ENCODE assay signal across 8 mouse cellular contexts in the genomic region with DNA sequence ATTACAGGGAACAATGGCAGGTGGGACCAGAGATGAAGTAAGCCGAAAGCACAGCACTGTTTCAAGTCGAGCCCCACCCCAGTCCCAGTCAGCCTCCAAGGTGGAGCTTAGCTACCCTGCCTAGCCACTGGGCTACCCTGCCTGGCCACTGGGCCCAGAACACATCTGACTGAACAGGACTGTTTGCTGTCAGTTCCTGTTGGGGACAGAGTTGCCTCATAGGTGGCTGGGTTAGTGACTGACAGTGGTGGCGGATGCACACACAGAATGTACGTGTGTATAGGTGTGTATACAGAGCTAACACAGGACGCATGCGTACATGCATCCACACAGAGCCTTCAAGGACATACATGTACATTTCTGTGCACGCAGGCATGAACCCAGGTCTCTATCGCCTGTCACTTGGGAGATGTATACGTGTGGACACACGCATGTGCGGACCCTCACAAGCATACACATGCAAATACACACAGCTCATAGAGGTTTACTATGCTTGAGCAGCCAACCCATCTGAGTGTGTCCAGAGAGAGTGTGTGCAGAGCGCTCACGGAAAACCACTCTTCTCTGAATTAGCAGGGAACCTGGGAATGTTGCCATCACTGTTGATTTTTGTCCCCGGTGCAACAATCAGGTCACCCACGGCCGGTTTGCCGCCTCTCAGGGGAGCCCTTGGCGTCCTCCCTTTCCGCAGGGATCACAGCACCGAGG. TPM values are rescaled to one million over a fixed set of nuclear protein-coding genes. Genes with fewer than 3 reads are reported as not detected.
DNase-seq lines count a peak whose midpoint lies in the region; ATAC-seq lines count a peak whose summit lies in the region.

No protein-coding gene starts in this region.

- no peaks in the 10 kb centered on the region for H3K9me3 ChIP-seq in heart, embryonic 15.5 days (replicated peaks)
- no peaks in the 10 kb centered on the region for H3K9me3 ChIP-seq in embryonic facial prominence, embryonic 11.5 days (replicated peaks; ENCODE audit: control insufficient read depth, low read length)
- H3K9me3 ChIP-seq in hindbrain, embryonic 16.5 days (ENCODE audit: control insufficient read depth, low read length), result no peaks in the 10 kb centered on the region
- no peaks in the 10 kb centered on the region for H3K9me3 ChIP-seq in midbrain, embryonic 13.5 days

- peak overlapping the region; percentile 71 for H3K9ac ChIP-seq in heart, embryonic 15.5 days
- H3K9ac ChIP-seq in embryonic facial prominence, embryonic 11.5 days (replicated peaks; ENCODE audit: low read length), result peak overlapping the region; percentile 59; the same call in 1 of the 2 replicates
- H3K9ac ChIP-seq in hindbrain, embryonic 16.5 days (ENCODE audit: low read depth, low read length), result peak overlapping the region; percentile 85
- H3K9ac ChIP-seq in midbrain, embryonic 13.5 days (replicated peaks), result peak overlapping the region; percentile 79

- H3K27me3 ChIP-seq in heart, embryonic 15.5 days, result peaks cover 13% of the 10 kb centered on the region
- H3K27me3 ChIP-seq in embryonic facial prominence, embryonic 11.5 days (ENCODE audit: control insufficient read depth, insufficient read depth, low read length), result peaks cover 12% of the 10 kb centered on the region; the same call in 1 of the 2 replicates
- no peaks in the 10 kb centered on the region for H3K27me3 ChIP-seq in hindbrain, embryonic 16.5 days (replicated peaks; ENCODE audit: control insufficient read depth, insufficient read depth, low read length)
- peaks cover 39% of the 10 kb centered on the region for H3K27me3 ChIP-seq in midbrain, embryonic 13.5 days

- 37% methylated on average over 20 of the region's 20 CpGs for WGBS in heart, embryonic 15.5 days
- WGBS in embryonic facial prominence, embryonic 11.5 days, result 40% methylated on average over 20 of the region's 20 CpGs
- WGBS in hindbrain, embryonic 16.5 days, result 29% methylated on average over 20 of the region's 20 CpGs
- 33% methylated on average over 20 of the region's 20 CpGs for WGBS in midbrain, embryonic 13.5 days

- peak overlapping the region; percentile 66 for H3K4me3 ChIP-seq in heart, embryonic 15.5 days
- H3K4me3 ChIP-seq in embryonic facial prominence, embryonic 11.5 days (ENCODE audit: low read depth, low read length), result peak overlapping the region; percentile 62
- H3K4me3 ChIP-seq in hindbrain, embryonic 16.5 days (ENCODE audit: low read length), result peak overlapping the region; percentile 62
- peak overlapping the region; percentile 59 for H3K4me3 ChIP-seq in midbrain, embryonic 13.5 days (replicated peaks)

- H3K27ac ChIP-seq in heart, embryonic 15.5 days, result no peak overlapping the region
- H3K27ac ChIP-seq in embryonic facial prominence, embryonic 11.5 days (replicated peaks; ENCODE audit: low read depth, low read length), result no peak overlapping the region
- H3K27ac ChIP-seq in hindbrain, embryonic 16.5 days (ENCODE audit: low read depth, low read length), result peak overlapping the region; percentile 92
- peak overlapping the region; percentile 92 for H3K27ac ChIP-seq in midbrain, embryonic 13.5 days

- H3K36me3 ChIP-seq in heart, embryonic 15.5 days, result no peaks in the 10 kb centered on the region
- H3K36me3 ChIP-seq in embryonic facial prominence, embryonic 11.5 days (replicated peaks; ENCODE audit: control insufficient read depth, insufficient read depth, low read depth, low read length), result no peaks in the 10 kb centered on the region
- H3K36me3 ChIP-seq in hindbrain, embryonic 16.5 days (ENCODE audit: control insufficient read depth, insufficient read depth, low read length), result no peaks in the 10 kb centered on the region
- no peaks in the 10 kb centered on the region for H3K36me3 ChIP-seq in midbrain, embryonic 13.5 days

- peak overlapping the region; percentile 100 for H3K4me2 ChIP-seq in heart, embryonic 15.5 days
- H3K4me2 ChIP-seq in embryonic facial prominence, embryonic 11.5 days (ENCODE audit: low read depth, low read length), result peak overlapping the region; percentile 99
- H3K4me2 ChIP-seq in hindbrain, embryonic 16.5 days (ENCODE audit: low read length), result peak overlapping the region; percentile 77
- peak overlapping the region; percentile 87 for H3K4me2 ChIP-seq in midbrain, embryonic 13.5 days (replicated peaks)

- intact Hi-C loops in heart, postnatal 36 days (cut with DNase I), result no loop called here
- intact Hi-C loops in gastrocnemius, postnatal 14 days (cut with DNase I; ENCODE audit: low total_unique reads), result loop anchor here (5.0 kb wide), 1 partner anchor 36 kb away; no protein-coding TSS in a partner anchor

- no peak for DNase-seq in heart, postnatal 36 days
- no peak for DNase-seq in embryonic facial prominence, embryonic 11.5 days (ENCODE audit: low spot score)
- no peak for DNase-seq in right cerebral cortex, postnatal 36 days (ENCODE audit: low spot score in 2 of 2)
- DNase-seq in gastrocnemius, postnatal 14 days, result no peak
- DNase-seq in ovary, adult 18-20 months (ENCODE audit: low spot score), result no peak

- ATAC-seq in heart, embryonic 15.5 days (replicated peaks; ENCODE audit: insufficient number of reproducible peaks, insufficient read depth, low FRiP score, low read depth), result no peak
- ATAC-seq in embryonic facial prominence, embryonic 11.5 days (replicated peaks; ENCODE audit: insufficient number of reproducible peaks, low FRiP score, low TSS enrichment, low read depth), result peak; percentile 32; the same call in 1 of the 2 replicates
- ATAC-seq in hindbrain, embryonic 16.5 days, result peak; percentile 37; the same call in 1 of the 2 replicates
- ATAC-seq in midbrain, embryonic 13.5 days, result peak; percentile 59

- H3K4me1 ChIP-seq in heart, embryonic 15.5 days (replicated peaks), result peaks cover 39% of the 10 kb centered on the region
- H3K4me1 ChIP-seq in embryonic facial prominence, embryonic 11.5 days (ENCODE audit: control insufficient read depth, insufficient read depth, low read length), result peaks cover 7% of the 10 kb centered on the region
- peaks cover 3% of the 10 kb centered on the region; the same call in 1 of the 2 replicates for H3K4me1 ChIP-seq in hindbrain, embryonic 16.5 days (ENCODE audit: control insufficient read depth, insufficient read depth, low read depth, low read length)
- peaks cover 20% of the 10 kb centered on the region for H3K4me1 ChIP-seq in midbrain, embryonic 13.5 days (replicated peaks)

RNA-seq across cellular contexts. Expression of gene Gjd3, which starts 1.4 kb away (rescaled TPM):
- polyA plus RNA-seq in heart, embryonic 15.5 days (2015; fragmentation: Nextera tagmentation; extraction: Ambion mirVana), result 3.6 and 4.4 TPM in 2 replicates
- total RNA-seq in heart, postnatal 36 days (2021), result under 1 TPM; 0.33 to 0.36 TPM
- 0.25 and 0.43 TPM in 2 replicates for polyA plus RNA-seq in embryonic facial prominence, embryonic 11.5 days (2014; fragmentation: Nextera tagmentation; extraction: Ambion mirVana)
- 2.0 and 3.0 TPM in 2 replicates for polyA plus RNA-seq in hindbrain, embryonic 16.5 days (2015; fragmentation: Nextera tagmentation; extraction: Ambion mirVana)
- polyA plus RNA-seq in midbrain, embryonic 13.5 days (2015; fragmentation: Nextera tagmentation; extraction: Ambion mirVana), result 0.58 and 0.99 TPM in 2 replicates
- total RNA-seq in gastrocnemius, postnatal 14 days (2021), result not detected

RNA-seq across cellular contexts. Expression of gene Top2a, which starts 42.5 kb away (rescaled TPM):
- 149 and 159 TPM in 2 replicates for polyA plus RNA-seq in heart, embryonic 15.5 days (2015; fragmentation: Nextera tagmentation; extraction: Ambion mirVana)
- total RNA-seq in heart, postnatal 36 days (2021), result 1 to 10 TPM; 3.9 to 4.6 TPM
- 397 and 439 TPM in 2 replicates for polyA plus RNA-seq in embryonic facial prominence, embryonic 11.5 days (2014; fragmentation: Nextera tagmentation; extraction: Ambion mirVana)
- polyA plus RNA-seq in hindbrain, embryonic 16.5 days (2015; fragmentation: Nextera tagmentation; extraction: Ambion mirVana), result 33.1 and 44.9 TPM in 2 replicates
- 118 and 125 TPM in 2 replicates for polyA plus RNA-seq in midbrain, embryonic 13.5 days (2015; fragmentation: Nextera tagmentation; extraction: Ambion mirVana)
- 10 to 100 TPM; 13.8 to 16.9 TPM for total RNA-seq in gastrocnemius, postnatal 14 days (2021)

RNA-seq across cellular contexts. Expression of gene Rara, which starts 53.8 kb away (rescaled TPM):
- 26.2 and 31.0 TPM in 2 replicates for polyA plus RNA-seq in heart, embryonic 15.5 days (2015; fragmentation: Nextera tagmentation; extraction: Ambion mirVana)
- total RNA-seq in heart, postnatal 36 days (2021), result 10 to 100 TPM; 10.5 to 13.6 TPM
- 32.7 and 40.2 TPM in 2 replicates for polyA plus RNA-seq in embryonic facial prominence, embryonic 11.5 days (2014; fragmentation: Nextera tagmentation; extraction: Ambion mirVana)
- polyA plus RNA-seq in hindbrain, embryonic 16.5 days (2015; fragmentation: Nextera tagmentation; extraction: Ambion mirVana), result 12.1 and 16.7 TPM in 2 replicates
- polyA plus RNA-seq in midbrain, embryonic 13.5 days (2015; fragmentation: Nextera tagmentation; extraction: Ambion mirVana), result 7.5 and 9.1 TPM in 2 replicates
- total RNA-seq in gastrocnemius, postnatal 14 days (2021), result 10 to 100 TPM; 13.7 to 19.7 TPM

RNA-seq across cellular contexts. Expression of gene Igfbp4, which starts 59.6 kb away (rescaled TPM):
- polyA plus RNA-seq in heart, embryonic 15.5 days (2015; fragmentation: Nextera tagmentation; extraction: Ambion mirVana), result 344 and 469 TPM in 2 replicates
- 10 to 100 TPM; 80.6 to 93.5 TPM for total RNA-seq in heart, postnatal 36 days (2021)
- 477 and 548 TPM in 2 replicates for polyA plus RNA-seq in embryonic facial prominence, embryonic 11.5 days (2014; fragmentation: Nextera tagmentation; extraction: Ambion mirVana)
- 120 and 161 TPM in 2 replicates for polyA plus RNA-seq in hindbrain, embryonic 16.5 days (2015; fragmentation: Nextera tagmentation; extraction: Ambion mirVana)
- polyA plus RNA-seq in midbrain, embryonic 13.5 days (2015; fragmentation: Nextera tagmentation; extraction: Ambion mirVana), result 120 and 125 TPM in 2 replicates
- total RNA-seq in gastrocnemius, postnatal 14 days (2021), result 100 to 1,000 TPM in 1 of 2 experiments, 10 to 100 TPM in 1; 76.9 to 104 TPM

Comparison
In these comparisons a context has a peak if more than half of its experiments do, and no peak if none do; other contexts are left out.
1. H3K27ac ChIP-seq: peak in hindbrain, embryonic 16.5 days (single experiment) and midbrain, embryonic 13.5 days (single experiment); none in heart, embryonic 15.5 days (single experiment) and embryonic facial prominence, embryonic 11.5 days (single experiment).
2. Peak in every context shown above with its lines, with median percentiles within 50 percentile points of each other: H3K4me2 ChIP-seq, H3K4me3 ChIP-seq and H3K9ac ChIP-seq.